Mouse (Mus musculus): Measurements from ENCODE around the gene Zfp773.
A peak's percentile ranks its signal among the peaks of the same experiment; 100 is the strongest.

GRCm38 (mm10) chr7:7120921-7121601 lies 15.5 kb downstream of the Zfp773 start, which contains the start of gene Zfp954:
- peak; percentile 60 for TF ChIP-seq POLR2A (IDR thresholded peaks at IDR 0.05; ENCODE audit: low read depth, low read length)
- TF ChIP-seq CTCF (IDR thresholded peaks at IDR 0.05; ENCODE audit: extremely low read depth, insufficient read depth, insufficient read length, insufficient replicate concordance), result peak; percentile 46; the same call in 1 of the 2 replicates
